Mouse (Mus musculus): ENCODE results near the gene Ucp2.
"Not testable (repeated sequence)": the region's sequence is repeated elsewhere in the genome, so short reads cannot be mapped to it uniquely, and the experiment has no call there.

The Ucp2 gene

GRCm38 (mm10) chr7:100479100-100479822 is 13.9 kb upstream of the Ucp2 start:
- no peak for DNase-seq (ENCODE audit: low read depth, low spot score)

GRCm38 (mm10) chr7:100479823-100480164 is 13.3 kb upstream of the Ucp2 start:
- no peak for DNase-seq (ENCODE audit: low read depth, low spot score)

GRCm38 (mm10) chr7:100480175-100480574 is 13.0 kb upstream of the Ucp2 start:
- no peak for DNase-seq (ENCODE audit: low read depth, low spot score)

- not testable (repeated sequence) for DNase-seq (ENCODE audit: low read depth, low spot score)
These were observed 11.1 kb upstream of the Ucp2 start for GRCm38 (mm10) chr7:100482046-100482445.

GRCm38 (mm10) chr7:100484493-100484892 is 8.6 kb upstream of the Ucp2 start:
- no peak for DNase-seq (ENCODE audit: low read depth, low spot score)

- DNase-seq (ENCODE audit: low read depth, low spot score), result no peak
These were observed 5.8 kb upstream of the Ucp2 start for GRCm38 (mm10) chr7:100487301-100487700.

GRCm38 (mm10) chr7:100488474-100489048 is 4.6 kb upstream of the Ucp2 start:
- no peak for DNase-seq (ENCODE audit: low read depth, low spot score)

- no peak for DNase-seq (ENCODE audit: low read depth, low spot score)
These were observed 583 bp upstream of the Ucp2 start for GRCm38 (mm10) chr7:100492391-100493116.

GRCm38 (mm10) chr7:100493484-100494414 is 612 bp downstream of the Ucp2 start:
- DNase-seq (ENCODE audit: low read depth, low spot score), result no peak

- DNase-seq (ENCODE audit: low read depth, low spot score), result no peak
These were observed 1.3 kb downstream of the Ucp2 start for GRCm38 (mm10) chr7:100494415-100494831.

- peak; percentile 67 for DNase-seq (ENCODE audit: low read depth, low spot score)
These were observed 1.9 kb downstream of the Ucp2 start for GRCm38 (mm10) chr7:100495042-100495441.

- DNase-seq (ENCODE audit: low read depth, low spot score), result peak; percentile 74
These were observed 2.6 kb downstream of the Ucp2 start for GRCm38 (mm10) chr7:100495581-100496251.

- no peak for DNase-seq (ENCODE audit: low read depth, low spot score)
These were observed 3.2 kb downstream of the Ucp2 start for GRCm38 (mm10) chr7:100496371-100496770.

- DNase-seq (ENCODE audit: low read depth, low spot score), result no peak
These were observed 3.7 kb downstream of the Ucp2 start for GRCm38 (mm10) chr7:100496791-100497190.

- no peak for DNase-seq (ENCODE audit: low read depth, low spot score)
These were observed 4.3 kb downstream of the Ucp2 start for GRCm38 (mm10) chr7:100497402-100497801.

- no peak for DNase-seq (ENCODE audit: low read depth, low spot score)
These were observed 4.8 kb downstream of the Ucp2 start for GRCm38 (mm10) chr7:100497982-100498381.

GRCm38 (mm10) chr7:100499465-100499864 is 6.3 kb downstream of the Ucp2 start:
- no peak for DNase-seq (ENCODE audit: low read depth, low spot score)

- DNase-seq (ENCODE audit: low read depth, low spot score), result no peak
These were observed 7.3 kb downstream of the Ucp2 start for GRCm38 (mm10) chr7:100500276-100500977.

GRCm38 (mm10) chr7:100501027-100501843 is 8.1 kb downstream of the Ucp2 start:
- DNase-seq (ENCODE audit: low read depth, low spot score), result no peak

All from forelimb bud, embryonic 11.5 days (tissue).